Mouse (Mus musculus) MEL (cell line): ENCODE data around the gene Ldlrad2. TPM values are rescaled to one million over a fixed set of nuclear protein-coding genes. Genes with fewer than 3 reads are reported as not detected.

Experiments used
- DNase-seq: peaks from one replicate; pipeline ENCODE4 v3.0.0; 2011; ENCODE audit warnings: low read depth, low spot score
- H3K27ac ChIP-seq: 2 replicates; pipeline ENCODE4 v1.5.1; 2012; ENCODE audit warnings: low read depth, mild to moderate bottlenecking, control low read depth, low read length, moderate library complexity; ENCODE audit not compliant: control insufficient read depth
- H3K27me3 ChIP-seq, 2 experiments: fragments of 150-350 bp in 1 of 2; sonication (generic) in 1 of 2; 2 replicates each; pipeline ENCODE4 v1.6.1; 2012; ENCODE audit warnings: low read length in 2 of 2, mild to moderate bottlenecking in 2 of 2, improper control_type of control experiment in 1 of 2, moderate library complexity in 1 of 2; ENCODE audit not compliant: insufficient read depth in 2 of 2, control insufficient read depth in 1 of 2
- H3K36me3 ChIP-seq, 2 experiments: 2 replicates each; pipeline ENCODE4 v1.6.1; 2012 to 2014; ENCODE audit warnings: low read length in 2 of 2, improper control_type of control experiment in 1 of 2, inconsistent platforms in 1 of 2, mild to moderate bottlenecking in 1 of 2; ENCODE audit not compliant: insufficient read depth in 2 of 2, control insufficient read depth in 1 of 2
- H3K4me1 ChIP-seq, 2 experiments: fragments of 150-350 bp in 1 of 2; sonication (generic) in 1 of 2; 2 replicates each; pipeline ENCODE4 v1.6.1; 2012; ENCODE audit warnings: low read length in 2 of 2, improper control_type of control experiment in 1 of 2, mild to moderate bottlenecking in 1 of 2; ENCODE audit not compliant: insufficient read depth in 2 of 2, control insufficient read depth in 1 of 2
- H3K4me3 ChIP-seq, 2 experiments: fragments of 150-350 bp in 1 of 2; sonication (generic) in 1 of 2; 2 replicates each; pipeline ENCODE4 v1.5.1; 2012; ENCODE audit warnings: low read depth in 2 of 2, low read length in 2 of 2, mild to moderate bottlenecking in 2 of 2, moderate library complexity in 2 of 2, control low read depth in 1 of 2, improper control_type of control experiment in 1 of 2; ENCODE audit not compliant: control insufficient read depth in 1 of 2, insufficient read depth in 1 of 2
- H3K79me2 ChIP-seq: 2 replicates; pipeline ENCODE4 v1.6.1; 2012; ENCODE audit warnings: mild to moderate bottlenecking, low read length, moderate library complexity; ENCODE audit not compliant: control insufficient read depth, poor library complexity, insufficient read depth
- H3K9ac ChIP-seq: 2 replicates; pipeline ENCODE4 v1.6.1; 2012; ENCODE audit warnings: low read depth, mild to moderate bottlenecking, control low read depth, low read length, moderate library complexity; ENCODE audit not compliant: control insufficient read depth, poor library complexity, severe bottlenecking
- H3K9me3 ChIP-seq: fragments of 150-350 bp; sonication (generic); replicated peaks from 2 replicates; pipeline ENCODE4 v1.6.1; 2012; ENCODE audit warnings: mild to moderate bottlenecking, low read length, improper control_type of control experiment, moderate library complexity; ENCODE audit not compliant: insufficient read depth
- BHLHE40 ChIP-seq: IDR thresholded peaks from 2 replicates; pipeline ENCODE4 v1.6.1; 2012; ENCODE audit warnings: low read depth, mild to moderate bottlenecking, inconsistent platforms, low read length, improper control_type of control experiment, borderline replicate concordance
- CTCF ChIP-seq, 3 experiments: IDR thresholded peaks in 2 of 3; conservative IDR thresholded peaks in 1 of 3; 2 replicates each; pipeline ENCODE4 v1.5.1; 2011 to 2012; ENCODE audit warnings: low read length in 3 of 3, low read depth in 2 of 3, mild to moderate bottlenecking in 2 of 3, improper control_type of control experiment in 1 of 3, inconsistent platforms in 1 of 3, mixed read lengths in 1 of 3, moderate library complexity in 1 of 3; ENCODE audit not compliant: control insufficient read depth in 1 of 3, insufficient read depth in 1 of 3, poor library complexity in 1 of 3, severe bottlenecking in 1 of 3
- E2F4 ChIP-seq: IDR thresholded peaks from 2 replicates; pipeline ENCODE4 v1.6.1; 2011; ENCODE audit warnings: low read depth, low read length, improper control_type of control experiment, borderline replicate concordance
- GABPA ChIP-seq: IDR thresholded peaks from 2 replicates; pipeline ENCODE4 v1.6.1; 2012; ENCODE audit warnings: low read depth, mild to moderate bottlenecking, inconsistent platforms, low read length, improper control_type of control experiment, moderate library complexity
- GATA1 ChIP-seq: IDR thresholded peaks from 2 replicates; pipeline ENCODE4 v1.6.1; 2011; ENCODE audit warnings: low read depth, low read length, improper control_type of control experiment
- HCFC1 ChIP-seq: IDR thresholded peaks from 2 replicates; pipeline ENCODE4 v1.6.1; 2012; ENCODE audit warnings: low read depth, mild to moderate bottlenecking, inconsistent platforms, low read length, improper control_type of control experiment, moderate library complexity
- MAFK ChIP-seq: IDR thresholded peaks from 2 replicates; pipeline ENCODE4 v1.6.1; 2011; ENCODE audit warnings: low read depth, mild to moderate bottlenecking, low read length, improper control_type of control experiment, borderline replicate concordance
- MAX ChIP-seq: IDR thresholded peaks from 2 replicates; pipeline ENCODE4 v1.6.1; 2011; ENCODE audit warnings: low read length, improper control_type of control experiment
- MEF2A ChIP-seq: IDR thresholded peaks from 2 replicates; pipeline ENCODE4 v1.6.1; 2014; ENCODE audit warnings: low read depth, mild to moderate bottlenecking, inconsistent platforms, low read length, improper control_type of control experiment; ENCODE audit not compliant: poor library complexity, insufficient replicate concordance, severe bottlenecking; ENCODE audit errors: extremely low read depth
- MXI1 ChIP-seq: IDR thresholded peaks from 2 replicates; pipeline ENCODE4 v1.6.1; 2011; ENCODE audit warnings: mild to moderate bottlenecking, low read depth, low read length, improper control_type of control experiment
- MYB ChIP-seq: IDR thresholded peaks from 2 replicates; pipeline ENCODE4 v1.6.1; 2011; ENCODE audit warnings: mild to moderate bottlenecking, low read depth, low read length, improper control_type of control experiment
- NELFE ChIP-seq: IDR thresholded peaks from 2 replicates; pipeline ENCODE4 v1.6.1; 2011; ENCODE audit warnings: low read depth, low read length, improper control_type of control experiment
- POLR2AphosphoS2 ChIP-seq: IDR thresholded peaks from 2 replicates; pipeline ENCODE4 v1.6.1; 2011; ENCODE audit warnings: low read length, improper control_type of control experiment
- RAD21 ChIP-seq: IDR thresholded peaks from 2 replicates; pipeline ENCODE4 v1.6.1; 2011; ENCODE audit warnings: mild to moderate bottlenecking, low read depth, low read length, improper control_type of control experiment
- SIN3A ChIP-seq: IDR thresholded peaks from 2 replicates; pipeline ENCODE4 v1.6.1; 2012; ENCODE audit warnings: low read length, improper control_type of control experiment, inconsistent platforms
- TAL1 ChIP-seq: IDR thresholded peaks from 2 replicates; pipeline ENCODE4 v1.6.1; 2012; ENCODE audit warnings: mild to moderate bottlenecking, inconsistent platforms, low read length, moderate library complexity, mixed read lengths
- TBP ChIP-seq: IDR thresholded peaks from 2 replicates; pipeline ENCODE4 v1.8.0; 2011; ENCODE audit warnings: low read depth, low read length, improper control_type of control experiment
- UBTF ChIP-seq: IDR thresholded peaks from 2 replicates; pipeline ENCODE4 v1.6.1; 2012; ENCODE audit warnings: low read depth, mild to moderate bottlenecking, inconsistent platforms, low read length, improper control_type of control experiment, moderate library complexity, borderline replicate concordance; ENCODE audit not compliant: insufficient read depth
- USF1 ChIP-seq: IDR thresholded peaks from 2 replicates; pipeline ENCODE4 v1.6.1; 2014; ENCODE audit warnings: low read depth, mild to moderate bottlenecking, inconsistent platforms, low read length, improper control_type of control experiment, moderate library complexity
- polyA plus RNA-seq, 2 experiments: library from polyadenylated mRNA; stranded (reverse) in 1 of 2; unstranded in 1 of 2; fragments of >175 nt in 1 of 2; fragments of >200 nt in 1 of 2; gene quantifications; 2 replicates each; pipeline versions ENCODE4 v1.2.1 to v1.2.4; 2012; ENCODE audit warnings: low replicate concordance in 2 of 2, low read depth in 1 of 2; ENCODE audit not compliant: insufficient read length in 2 of 2, insufficient read depth in 1 of 2, missing spikeins in 1 of 2
- total RNA-seq: library from RNA; depleted of rRNA; stranded (reverse); fragments of 300-350 nt; gene quantifications from 2 replicates; pipeline ENCODE4 v1.2.3, GENCODE M21; 2012; rRNA removed

The Ldlrad2 gene
- total and polyA plus RNA-seq, 3 experiments, result not detected

GRCm38 (mm10) chr4:137527368-137527767 lies 47.0 kb downstream of the Ldlrad2 start:
- no peaks in the 10 kb centered on the region for H3K9me3 ChIP-seq
- H3K27ac ChIP-seq, result no peak overlapping the region
- no peaks in the 10 kb centered on the region for H3K79me2 ChIP-seq
- TF ChIP-seq UBTF, result no peak
- no peak overlapping the region for H3K4me3 ChIP-seq
- H3K27me3 ChIP-seq, result no peaks in the 10 kb centered on the region; a peak in 1 of 4 replicates
- no peaks in the 10 kb centered on the region for H3K36me3 ChIP-seq
- no peak overlapping the region for H3K9ac ChIP-seq
- no peak for DNase-seq
- no peaks in the 10 kb centered on the region for H3K4me1 ChIP-seq

DNA sequence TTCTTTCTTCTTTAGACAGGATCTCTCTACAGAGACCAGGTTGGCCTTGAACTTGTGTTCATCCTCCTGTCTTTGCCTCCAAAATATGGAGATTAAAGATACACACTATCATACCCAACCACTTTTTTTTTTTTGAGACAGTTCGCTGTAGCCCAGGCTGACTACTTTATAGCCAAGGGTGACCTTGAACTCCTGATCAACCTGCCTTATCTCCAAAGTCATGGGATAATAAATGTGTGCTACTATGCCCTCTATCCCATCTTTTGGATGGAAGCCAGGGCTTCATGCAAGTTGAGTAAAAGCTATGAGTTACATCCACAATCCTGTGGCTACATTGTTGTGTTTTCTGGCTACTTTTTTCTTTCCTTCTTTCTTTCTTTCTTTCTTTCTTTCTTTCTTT lies 48.9 kb downstream of the Ldlrad2 start:
- no peak for DNase-seq
- Histone ChIP-seq H3K9me3 (no peaks in the 10 kb centered on the region), H3K4me3 (no peak overlapping the region), H3K27ac (no peak overlapping the region), H3K36me3 (no peaks in the 10 kb centered on the region), H3K9ac (no peak overlapping the region), H3K79me2 (no peaks in the 10 kb centered on the region), H3K4me1 (no peaks in the 10 kb centered on the region), H3K27me3 (no peaks in the 10 kb centered on the region; a peak in 1 of 4 replicates)
- TF ChIP-seq CTCF (IDR thresholded peaks at IDR 0.05 in 2 of 3, conservative IDR thresholded peaks at IDR 0.05 in 1 of 3; ENCODE audit: control insufficient read depth in 1 of 3, insufficient read depth in 1 of 3, low read depth in 2 of 3, low read length in 3 of 3, poor library complexity in 1 of 3, severe bottlenecking in 1 of 3) (no peak), HCFC1 (no peak), TBP (no peak), MEF2A (no peak), BHLHE40 (no peak), MYB (no peak), MXI1 (no peak), TAL1 (no peak), SIN3A (no peak), GABPA (no peak), UBTF (no peak), USF1 (no peak), NELFE (no peak), GATA1 (no peak), RAD21 (no peak), E2F4 (no peak), MAFK (no peak), MAX (no peak), POLR2AphosphoS2 (no peak)

Other genes starting within 250 kb of the Ldlrad2 start
- 173 and 174 TPM in 2 replicates for gene Cdc42, start 216.8 kb downstream of the Ldlrad2 start, total RNA-seq
- 100 to 1,000 TPM; 117 to 203 TPM for gene Cdc42, start 216.8 kb downstream of the Ldlrad2 start, polyA plus RNA-seq
- not detected in 2 replicates for gene Cela3a, start 164.8 kb downstream of the Ldlrad2 start, total RNA-seq
- not detected for gene Cela3a, start 164.8 kb downstream of the Ldlrad2 start, polyA plus RNA-seq
- gene Cela3b, start 144.0 kb downstream of the Ldlrad2 start, total RNA-seq, result not detected in 2 replicates
- not detected for gene Cela3b, start 144.0 kb downstream of the Ldlrad2 start, polyA plus RNA-seq
- gene 1700013G24Rik, start 121.3 kb downstream of the Ldlrad2 start, total RNA-seq, result not detected in 2 replicates
- gene 1700013G24Rik, start 121.3 kb downstream of the Ldlrad2 start, polyA plus RNA-seq, result not detected
- 0.04 TPM in 1 of 2 replicates, not detected in the other for gene Hspg2, start 105.8 kb downstream of the Ldlrad2 start, total RNA-seq
- under 1 TPM in 1 of 2 experiments, not detected in 1; 0.04 TPM for gene Hspg2, start 105.8 kb downstream of the Ldlrad2 start, polyA plus RNA-seq
- gene Usp48, start 19.2 kb upstream of the Ldlrad2 start, total RNA-seq, result 25.4 and 27.1 TPM in 2 replicates
- 10 to 100 TPM in 1 of 2 experiments, not detected in 1; 99.6 TPM for gene Usp48, start 19.2 kb upstream of the Ldlrad2 start, polyA plus RNA-seq
- gene Rap1gap, start 90.2 kb upstream of the Ldlrad2 start, total RNA-seq, result 7.6 and 7.7 TPM in 2 replicates
- 10 to 100 TPM in 1 of 2 experiments, not detected in 1; 42.6 TPM for gene Rap1gap, start 90.2 kb upstream of the Ldlrad2 start, polyA plus RNA-seq
- gene Alpl, start 221.8 kb upstream of the Ldlrad2 start, total RNA-seq, result not detected in 2 replicates
- not detected for gene Alpl, start 221.8 kb upstream of the Ldlrad2 start, polyA plus RNA-seq